Mouse (Mus musculus) frontal cortex, postnatal 36 days (tissue): ENCODE measurements around the gene Ntmt1.

Source experiments
- DNase-seq, 2 experiments: peaks; one replicate each; pipeline ENCODE4 v3.0.0; 2022; ENCODE audit warnings: low spot score in 2 of 2

Gene Ntmt1

GRCm38 (mm10) chr2:30864968-30865381, 57.3 kb downstream of the Ntmt1 start:
- no peak for DNase-seq

- no peak for DNase-seq
Observed at GRCm38 (mm10) chr2:30865426-30865825, 57.8 kb downstream of the Ntmt1 start.

GRCm38 (mm10) chr2:30870863-30871262, 63.2 kb downstream of the Ntmt1 start:
- DNase-seq, result peak in 1 of 2 experiments; percentile 34
